Comparison of ENCODE assay signal across 13 mouse cellular contexts in genomic region chr9:32824134-32824531, GRCm38 (mm10).
DNase-seq lines count a peak whose midpoint lies in the region; ATAC-seq lines count a peak whose summit lies in the region.
"Had no signal": no experiment of that assay in that cellular context is flagged by ENCODE, and none has a peak within 500 bp of the region (broad histone marks: within the 10 kb centered on the region; RNA-seq: fewer than 3 reads in every experiment).

No protein-coding gene starts in this region.

- WGBS in embryonic facial prominence, embryonic 11.5 days: 22% methylated on average over 6 of the region's 6 CpGs
- WGBS in embryonic facial prominence, embryonic 10.5 days: 36% methylated on average over 6 of the region's 6 CpGs
- WGBS in neural tube, embryonic 15.5 days: 71% methylated on average over 6 of the region's 6 CpGs
- 72% methylated on average over 6 of the region's 6 CpGs for WGBS in hindbrain, embryonic 13.5 days
- WGBS in hindbrain, embryonic 11.5 days: 73% methylated on average over 6 of the region's 6 CpGs

- no peaks in the 10 kb centered on the region for H3K36me3 ChIP-seq in embryonic facial prominence, embryonic 11.5 days (replicated peaks; ENCODE audit: control insufficient read depth, insufficient read depth, low read depth, low read length)
- no peaks in the 10 kb centered on the region for H3K36me3 ChIP-seq in embryonic facial prominence, embryonic 10.5 days (replicated peaks)
- H3K36me3 ChIP-seq in neural tube, embryonic 15.5 days: no peaks in the 10 kb centered on the region
- H3K36me3 ChIP-seq in hindbrain, embryonic 13.5 days: no peaks in the 10 kb centered on the region
- H3K36me3 ChIP-seq in hindbrain, embryonic 11.5 days (ENCODE audit: control insufficient read depth, insufficient read depth, low read length): no peaks in the 10 kb centered on the region
- H3K36me3 ChIP-seq: hindbrain, embryonic 15.5 days; midbrain, embryonic 10.5 days had no signal

- H3K27ac ChIP-seq in embryonic facial prominence, embryonic 11.5 days (replicated peaks; ENCODE audit: low read depth, low read length): no peak overlapping the region; the same call in 1 of the 2 replicates
- H3K27ac ChIP-seq in embryonic facial prominence, embryonic 10.5 days (replicated peaks): no peak overlapping the region; the same call in 1 of the 2 replicates
- H3K27ac ChIP-seq in neural tube, embryonic 15.5 days (replicated peaks): no peak overlapping the region
- no peak overlapping the region for H3K27ac ChIP-seq in hindbrain, embryonic 13.5 days
- H3K27ac ChIP-seq in hindbrain, embryonic 11.5 days (ENCODE audit: low read depth, low read length): no peak overlapping the region
- H3K27ac ChIP-seq: hindbrain, embryonic 15.5 days; midbrain, embryonic 10.5 days had no signal

- H3K27me3 ChIP-seq in embryonic facial prominence, embryonic 11.5 days (ENCODE audit: control insufficient read depth, insufficient read depth, low read length): no peaks in the 10 kb centered on the region
- no peaks in the 10 kb centered on the region for H3K27me3 ChIP-seq in embryonic facial prominence, embryonic 10.5 days (replicated peaks; ENCODE audit: low read depth, poor library complexity, severe bottlenecking)
- no peaks in the 10 kb centered on the region for H3K27me3 ChIP-seq in neural tube, embryonic 15.5 days (replicated peaks)
- H3K27me3 ChIP-seq in hindbrain, embryonic 13.5 days: no peaks in the 10 kb centered on the region
- H3K27me3 ChIP-seq in hindbrain, embryonic 11.5 days (ENCODE audit: control insufficient read depth, insufficient read depth, low read length): no peaks in the 10 kb centered on the region
- H3K27me3 ChIP-seq: hindbrain, embryonic 15.5 days had no signal

- H3K4me2 ChIP-seq in embryonic facial prominence, embryonic 11.5 days (ENCODE audit: low read depth, low read length): no peak overlapping the region
- H3K4me2 ChIP-seq in neural tube, embryonic 15.5 days: no peak overlapping the region
- no peak overlapping the region for H3K4me2 ChIP-seq in hindbrain, embryonic 13.5 days
- H3K4me2 ChIP-seq in hindbrain, embryonic 11.5 days (replicated peaks; ENCODE audit: low read depth, low read length): no peak overlapping the region
- H3K4me2 ChIP-seq: hindbrain, embryonic 15.5 days had no signal

- DNase-seq in embryonic facial prominence, embryonic 11.5 days (ENCODE audit: low spot score): peak; percentile 72
- no peak for DNase-seq in embryonic facial prominence, embryonic 10.5 days (ENCODE audit: low spot score)
- DNase-seq in neural tube, embryonic 10.5 days (ENCODE audit: extremely low spot score, low spot score): peak; percentile 32
- peak; percentile 68 for DNase-seq in hindlimb bud, embryonic 11.5 days (ENCODE audit: extremely low spot score, low read depth, low spot score)
- no peak for DNase-seq in hindbrain, embryonic 11.5 days (ENCODE audit: low spot score)
- no peak for DNase-seq in gastrocnemius, postnatal 36 days
- DNase-seq: adrenal gland, adult 8-10 months; cerebellum, adult 9-10 months; right cerebral cortex, postnatal 4 days had no signal

- intact Hi-C loops in gastrocnemius, postnatal 36 days (cut with DNase I): no loop called here

- H3K4me1 ChIP-seq in embryonic facial prominence, embryonic 11.5 days (ENCODE audit: control insufficient read depth, insufficient read depth, low read length): no peaks in the 10 kb centered on the region
- peaks cover 29% of the 10 kb centered on the region for H3K4me1 ChIP-seq in embryonic facial prominence, embryonic 10.5 days
- H3K4me1 ChIP-seq in neural tube, embryonic 15.5 days: peaks cover 3% of the 10 kb centered on the region
- peaks cover 4% of the 10 kb centered on the region; the same call in 1 of the 2 replicates for H3K4me1 ChIP-seq in hindbrain, embryonic 13.5 days (replicated peaks)
- no peaks in the 10 kb centered on the region for H3K4me1 ChIP-seq in hindbrain, embryonic 11.5 days (replicated peaks; ENCODE audit: control insufficient read depth, insufficient read depth, low read length)
- H3K4me1 ChIP-seq: hindbrain, embryonic 15.5 days; midbrain, embryonic 10.5 days had no signal

- H3K4me3 ChIP-seq in embryonic facial prominence, embryonic 11.5 days (ENCODE audit: low read depth, low read length): no peak overlapping the region
- no peak overlapping the region for H3K4me3 ChIP-seq in embryonic facial prominence, embryonic 10.5 days
- H3K4me3 ChIP-seq in neural tube, embryonic 15.5 days (replicated peaks): no peak overlapping the region
- no peak overlapping the region for H3K4me3 ChIP-seq in hindbrain, embryonic 13.5 days
- H3K4me3 ChIP-seq in hindbrain, embryonic 11.5 days (ENCODE audit: low read depth, low read length): no peak overlapping the region
- H3K4me3 ChIP-seq: hindbrain, embryonic 15.5 days; midbrain, embryonic 10.5 days had no signal

- ATAC-seq in embryonic facial prominence, embryonic 11.5 days (replicated peaks; ENCODE audit: insufficient number of reproducible peaks, low FRiP score, low TSS enrichment, low read depth): peak; percentile 65; the same call in 1 of the 2 replicates
- no peak for ATAC-seq in neural tube, embryonic 15.5 days (ENCODE audit: low FRiP score)
- ATAC-seq in hindbrain, embryonic 13.5 days (ENCODE audit: low FRiP score): no peak
- ATAC-seq in hindbrain, embryonic 11.5 days (ENCODE audit: low FRiP score): no peak

- H3K9me3 ChIP-seq in embryonic facial prominence, embryonic 11.5 days (replicated peaks; ENCODE audit: control insufficient read depth, low read length): no peaks in the 10 kb centered on the region
- no peaks in the 10 kb centered on the region for H3K9me3 ChIP-seq in embryonic facial prominence, embryonic 10.5 days
- H3K9me3 ChIP-seq in neural tube, embryonic 15.5 days (replicated peaks): no peaks in the 10 kb centered on the region
- H3K9me3 ChIP-seq in hindbrain, embryonic 13.5 days: no peaks in the 10 kb centered on the region
- no peaks in the 10 kb centered on the region for H3K9me3 ChIP-seq in hindbrain, embryonic 11.5 days (ENCODE audit: control insufficient read depth, low read length)
- H3K9me3 ChIP-seq: hindbrain, embryonic 15.5 days; midbrain, embryonic 10.5 days had no signal

- H3K9ac ChIP-seq in embryonic facial prominence, embryonic 11.5 days (replicated peaks; ENCODE audit: low read length): no peak overlapping the region
- no peak overlapping the region for H3K9ac ChIP-seq in neural tube, embryonic 15.5 days (replicated peaks)
- H3K9ac ChIP-seq in hindbrain, embryonic 13.5 days: no peak overlapping the region
- no peak overlapping the region for H3K9ac ChIP-seq in hindbrain, embryonic 11.5 days (ENCODE audit: low read depth, low read length)
- H3K9ac ChIP-seq: hindbrain, embryonic 15.5 days had no signal

Comparison
In these comparisons a context has a peak if more than half of its experiments do, and no peak if none do; other contexts are left out.
1. DNase-seq: peak in embryonic facial prominence, embryonic 11.5 days (single experiment), neural tube, embryonic 10.5 days (single experiment) and hindlimb bud, embryonic 11.5 days (single experiment); none in embryonic facial prominence, embryonic 10.5 days (single experiment), hindbrain, embryonic 11.5 days (single experiment) and gastrocnemius, postnatal 36 days (0 of 2).